Mouse (Mus musculus) midbrain, postnatal 0 days (tissue): ENCODE measurements at regions not wholly inside any gene's neighbourhood (a gene's known extent, or its start where the extent isn't known, plus 50 kb on each side); places are given as distances from the start of the nearest gene placed in this dataset.

Source experiments
- ATAC-seq: fragments of 200-750 bp; cut with Nextera tagmentation; 2 replicates; pipeline ENCODE4 v1.8.0; 2017; ENCODE audit warnings: moderate number of reproducible peaks, mild to moderate bottlenecking, moderate TSS enrichment, moderate library complexity; ENCODE audit not compliant: low FRiP score
- DNase-seq: peaks from one replicate; pipeline ENCODE4 v3.0.0-alpha.2; 2015; ENCODE audit warnings: low spot score
- H3K27ac ChIP-seq: fragments of 300-500 bp; sonication (generic); 2 replicates; pipeline ENCODE4 v1.5.1; 2014; ENCODE audit warnings: low read depth, mild to moderate bottlenecking, low read length, mixed read lengths
- H3K27me3 ChIP-seq: fragments of 300-500 bp; sonication (generic); 2 replicates; pipeline ENCODE4 v1.6.1; 2014; ENCODE audit warnings: low read length, control low read depth, mixed read lengths; ENCODE audit not compliant: insufficient read depth
- H3K36me3 ChIP-seq: fragments of 300-500 bp; sonication (generic); 2 replicates; pipeline ENCODE4 v1.6.1; 2014; ENCODE audit warnings: low read length, control low read depth, mixed read lengths; ENCODE audit not compliant: insufficient read depth
- H3K4me1 ChIP-seq: fragments of 300-500 bp; sonication (generic); 2 replicates; pipeline ENCODE4 v1.6.1; 2014; ENCODE audit warnings: mild to moderate bottlenecking, control low read depth, antibody characterized with exemption, low read length, mixed read lengths; ENCODE audit not compliant: insufficient read depth
- H3K4me2 ChIP-seq: fragments of 300-500 bp; sonication (generic); 2 replicates; pipeline ENCODE4 v1.6.1; 2014; ENCODE audit warnings: low read depth, mild to moderate bottlenecking, low read length, mixed read lengths; ENCODE audit not compliant: poor library complexity, severe bottlenecking
- H3K4me3 ChIP-seq: fragments of 300-500 bp; sonication (generic); 2 replicates; pipeline ENCODE4 v1.5.1; 2014; ENCODE audit warnings: low read depth, mild to moderate bottlenecking, low read length, moderate library complexity
- H3K9ac ChIP-seq: fragments of 300-500 bp; sonication (generic); replicated peaks from 2 replicates; pipeline ENCODE4 v1.6.1; 2014; ENCODE audit warnings: mild to moderate bottlenecking, low read length, moderate library complexity, mixed read lengths; ENCODE audit not compliant: poor library complexity, severe bottlenecking
- H3K9me3 ChIP-seq: fragments of 300-500 bp; sonication (generic); 2 replicates; pipeline ENCODE4 v1.6.1; 2016; ENCODE audit warnings: low read length, control low read depth
- CTCF ChIP-seq: IDR thresholded peaks from 2 replicates; pipeline ENCODE4 v1.5.1; 2016; ENCODE audit warnings: antibody characterized with exemption, mild to moderate bottlenecking
- WGBS: fragments of 180-500 bp; shearing (Covaris S2); extraction: QIAGEN DNeasy Blood & Tissue Kit; methylation state at CpG from one replicate; pipeline ENCODE4 v1.1.7; 2014; 5-methylcytosine and 5-hydroxymethylcytosine counted together

DNA sequence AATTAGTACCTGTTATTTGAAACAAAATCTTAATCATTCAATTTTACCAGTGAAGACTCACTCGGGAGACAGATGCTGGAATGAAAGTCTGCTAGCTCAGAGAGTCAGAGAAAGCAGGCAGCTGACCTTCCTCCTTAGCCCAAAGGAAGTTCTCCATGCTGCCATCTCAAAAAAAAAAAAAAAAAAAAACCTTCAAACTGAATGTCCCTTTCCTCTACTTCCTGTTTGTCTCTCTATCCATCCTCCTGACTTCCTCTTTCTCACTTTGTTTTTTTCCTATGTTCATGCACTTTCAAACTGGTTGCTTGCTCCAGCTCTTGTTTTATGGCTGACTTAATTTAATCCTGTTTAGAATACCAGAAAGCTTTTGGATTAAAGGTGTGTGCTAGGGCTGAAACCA is 377.4 kb downstream of the Olfm3 start:
- Histone ChIP-seq H3K36me3 (no peaks in the 10 kb centered on the region), H3K9me3 (no peaks in the 10 kb centered on the region), H3K9ac (no peak overlapping the region), H3K27ac (no peak overlapping the region), H3K4me1 (no peaks in the 10 kb centered on the region), H3K27me3 (no peaks in the 10 kb centered on the region), H3K4me3 (no peak overlapping the region), H3K4me2 (no peak overlapping the region)
- DNase-seq, result no peak
- 90% methylated on average over 1 of the region's 1 CpGs for WGBS
- ATAC-seq, result no peak
- no peak for TF ChIP-seq CTCF

DNA sequence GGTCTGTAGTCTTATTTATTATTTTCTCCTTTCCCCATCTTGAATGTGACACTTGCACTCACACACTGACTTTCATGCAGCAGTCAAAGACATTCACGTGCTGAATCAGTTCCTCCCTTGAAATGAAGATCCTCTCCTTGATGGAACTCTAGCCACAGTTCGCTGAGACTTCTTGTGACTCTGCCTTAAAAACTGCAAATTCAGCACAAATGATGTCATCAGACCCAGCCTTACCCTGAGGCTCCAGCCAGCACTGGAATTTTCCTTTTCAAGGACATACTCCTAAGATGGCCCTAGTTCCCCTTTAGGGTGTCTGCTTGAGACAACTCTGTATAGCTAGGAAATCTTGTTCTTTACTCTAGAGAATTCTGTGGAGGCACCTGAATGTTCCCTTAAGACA is 380.6 kb downstream of the Olfm3 start:
- Histone ChIP-seq H3K27ac (no peak overlapping the region), H3K4me1 (no peaks in the 10 kb centered on the region), H3K9me3 (no peaks in the 10 kb centered on the region), H3K36me3 (no peaks in the 10 kb centered on the region), H3K4me3 (no peak overlapping the region), H3K27me3 (no peaks in the 10 kb centered on the region), H3K4me2 (no peak overlapping the region), H3K9ac (no peak overlapping the region)
- no peak for DNase-seq
- 80% methylated on average over 2 of the region's 2 CpGs for WGBS
- ATAC-seq, result no peak
- TF ChIP-seq CTCF, result no peak
